Mouse (Mus musculus) heart, adult 2 months (tissue): Measurements from ENCODE around the gene Nudt3. TPM values are rescaled to one million over a fixed set of nuclear protein-coding genes. Genes with fewer than 3 reads are reported as not detected.

Experiments
- DNase-seq, 2 experiments: peaks; one replicate each; pipeline ENCODE4 v3.0.0; 2021
- H3K27ac ChIP-seq: fragments of 200-600 bp; 2 replicates; pipeline ENCODE4 v1.8.1; 2022
- H3K27me3 ChIP-seq: fragments of 200-500 bp; 2 replicates; pipeline ENCODE4 v1.6.1; 2012; ENCODE audit warnings: mild to moderate bottlenecking, low read length, inconsistent platforms, mixed read lengths; ENCODE audit not compliant: control insufficient read depth, insufficient read depth
- H3K36me3 ChIP-seq: fragments of 200-500 bp; 2 replicates; pipeline ENCODE4 v1.6.1; 2012; ENCODE audit warnings: low read length, inconsistent platforms; ENCODE audit not compliant: control insufficient read depth, insufficient read depth
- H3K4me1 ChIP-seq: fragments of 200-500 bp; 2 replicates; pipeline ENCODE4 v1.6.1; 2011; ENCODE audit warnings: low read length; ENCODE audit not compliant: control insufficient read depth, insufficient read depth
- H3K4me3 ChIP-seq: fragments of 200-600 bp; 2 replicates; pipeline ENCODE4 v1.8.1; 2022
- H3K79me2 ChIP-seq: fragments of 200-500 bp; replicated peaks from 2 replicates; pipeline ENCODE4 v1.6.1; 2012; ENCODE audit warnings: mild to moderate bottlenecking, inconsistent platforms, low read length, moderate library complexity, mixed read lengths; ENCODE audit not compliant: control insufficient read depth, insufficient read depth
- H3K9ac ChIP-seq: fragments of 200-500 bp; 2 replicates; pipeline ENCODE4 v1.6.1; 2012; ENCODE audit warnings: low read depth, mild to moderate bottlenecking, control low read depth, inconsistent platforms, low read length, mixed read lengths
- CTCF ChIP-seq: fragments of 200-600 bp; IDR thresholded peaks from 2 replicates; pipeline ENCODE4 v1.8.1; 2022; ENCODE audit warnings: antibody characterized with exemption, mild to moderate bottlenecking, moderate library complexity
- EP300 ChIP-seq: fragments of 200-500 bp; IDR thresholded peaks from 2 replicates; pipeline ENCODE4 v1.6.1; 2011; ENCODE audit warnings: low read depth, low read length, control low read depth; ENCODE audit not compliant: insufficient read depth
- POLR2A ChIP-seq: fragments of 200-500 bp; IDR thresholded peaks from 2 replicates; pipeline ENCODE4 v1.6.1; 2011; ENCODE audit warnings: mild to moderate bottlenecking, low read depth, low read length, control low read depth; ENCODE audit not compliant: insufficient read depth
- WGBS: fragments of 180-500 bp; shearing (Covaris S2); methylation state at CpG from one replicate; pipeline ENCODE4 v1.1.7; 2018; 5-methylcytosine and 5-hydroxymethylcytosine counted together
- intact Hi-C: fragments of 180-260 bp; cut with DNase I; formaldehyde crosslinking; loops from one replicate; pipeline ENCODE4 v1.15.1; 2025
- long read RNA-seq: library from polyadenylated mRNA; stranded (forward); transcript quantifications from one replicate; pipeline ENCODE4 v2.0.0, GENCODE M21; 2021
- polyA plus RNA-seq: library from polyadenylated mRNA; depleted of rRNA; stranded (reverse); fragments of >200 nt; gene quantifications from 2 replicates; pipeline ENCODE4 v1.2.3, GENCODE M21; 2012; rRNA removed
- total RNA-seq, 2 experiments: library from RNA; stranded (reverse); gene quantifications; 2 replicates each; pipeline ENCODE4 v1.2.3; 2021

The Nudt3 gene
- 100 to 1,000 TPM; 330 to 346 TPM for total RNA-seq
- 143 and 189 TPM in 2 replicates for polyA plus RNA-seq
- long read RNA-seq, transcript Nudt3-201 (5 exons, 2,223 nt), result major isoform, 27 of 137 reads
- long read RNA-seq, partial matches to known transcripts, result 4 of 137 reads
- long read RNA-seq, other reads (novel, unspliced or antisense), result 102 of 137 reads

- Histone ChIP-seq H3K4me3 (peak within 1 kb of the TSS; percentile 88), H3K27ac (peak within 1 kb of the TSS; percentile 93), H3K79me2 (peaks cover 5% of the 10 kb centered on the region), H3K27me3 (no peaks in the 10 kb centered on the region), H3K4me1 (peaks cover 10% of the 10 kb centered on the region), H3K9ac (peak within 1 kb of the TSS; percentile 97), H3K36me3 (no peaks in the 10 kb centered on the region)
- peak; percentile 30 for TF ChIP-seq CTCF
- TF ChIP-seq EP300, result no peak
- peak; percentile 69 for TF ChIP-seq POLR2A
- peak; percentile 94 to 95 for DNase-seq
- 7% methylated on average over 90 of the region's 91 CpGs for WGBS
- intact Hi-C loops, result loop anchor here (2.0 to 5.0 kb wide), 2 partner anchors 36 to 59 kb away; partner anchors contain the start of gene AI413582
Observed at GRCm38 (mm10) chr17:27623360-27624326, at the start of gene Nudt3. Gene Nudt3 (minus strand): TSS chr17:27623495.

GRCm38 (mm10) chr17:27671720-27672119 lies 48.4 kb upstream of the Nudt3 start:
- Histone ChIP-seq H3K9ac (no peak overlapping the region), H3K4me1 (no peaks in the 10 kb centered on the region), H3K27me3 (no peaks in the 10 kb centered on the region), H3K4me3 (no peak overlapping the region), H3K36me3 (no peaks in the 10 kb centered on the region), H3K27ac (no peak overlapping the region), H3K79me2 (no peaks in the 10 kb centered on the region)
- intact Hi-C loops, result no loop called here
- TF ChIP-seq CTCF (0 out of 2 replicates have a peak, but pooled peaks have one; percentile 4), POLR2A (no peak), EP300 (no peak)
- WGBS, result 74% methylated on average over 6 of the region's 6 CpGs
- DNase-seq, result no peak

DNA sequence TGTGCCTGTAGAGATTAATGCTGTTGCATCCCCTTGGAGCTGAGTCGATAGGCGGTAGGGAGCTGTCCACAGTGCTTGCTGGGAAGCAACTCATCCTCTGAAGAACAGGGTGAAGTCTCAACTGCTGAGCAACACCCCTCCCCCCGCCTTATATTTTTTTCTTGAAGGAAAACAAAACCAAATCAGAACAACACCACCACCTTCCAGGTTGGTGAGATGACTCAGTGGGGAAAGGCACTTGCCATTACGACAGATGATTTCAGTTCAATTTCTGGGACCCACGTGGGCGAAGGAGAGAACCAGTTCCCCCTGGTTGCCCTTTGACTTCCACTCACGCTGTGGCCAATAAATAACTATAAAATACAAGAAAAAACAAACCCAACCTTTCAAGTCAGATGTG lies 35.5 kb upstream of the Nudt3 start:
- Histone ChIP-seq H3K27ac (no peak overlapping the region), H3K79me2 (no peaks in the 10 kb centered on the region), H3K4me1 (no peaks in the 10 kb centered on the region), H3K9ac (no peak overlapping the region), H3K36me3 (no peaks in the 10 kb centered on the region), H3K27me3 (peaks cover 11% of the 10 kb centered on the region), H3K4me3 (no peak overlapping the region)
- intact Hi-C loops, result loop anchor here (10.0 kb wide), 1 partner anchor 226 kb away; no protein-coding TSS in a partner anchor
- no peak for DNase-seq
- TF ChIP-seq POLR2A (no peak), CTCF (no peak), EP300 (no peak)
- 71% methylated on average over 7 of the region's 7 CpGs for WGBS

DNA sequence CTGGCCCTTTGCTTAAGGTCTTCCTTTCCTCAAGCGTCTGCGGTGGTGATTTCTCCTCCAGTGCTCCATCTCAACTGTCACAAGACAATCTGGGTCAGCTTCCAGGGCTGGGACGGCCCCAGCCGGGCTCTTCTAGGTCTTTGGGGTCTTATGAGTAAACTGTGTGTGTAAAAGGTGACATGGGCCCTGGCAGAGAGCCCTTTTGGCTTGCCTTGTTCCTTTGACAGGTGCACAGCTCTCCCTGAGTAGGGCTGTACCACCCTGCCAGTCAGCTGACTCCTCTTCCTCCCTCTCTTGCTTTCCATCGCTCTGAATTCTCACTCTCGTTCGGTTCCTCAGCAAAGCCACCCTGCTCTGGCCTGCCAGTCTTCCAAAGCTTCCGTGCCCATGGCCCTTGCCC lies 33.8 kb upstream of the Nudt3 start:
- Histone ChIP-seq H3K36me3 (no peaks in the 10 kb centered on the region), H3K27ac (no peak overlapping the region), H3K4me1 (no peaks in the 10 kb centered on the region), H3K27me3 (peaks cover 11% of the 10 kb centered on the region), H3K79me2 (no peaks in the 10 kb centered on the region), H3K9ac (no peak overlapping the region), H3K4me3 (no peak overlapping the region)
- no peak for TF ChIP-seq POLR2A
- TF ChIP-seq CTCF, result no peak
- TF ChIP-seq EP300, result no peak
- DNase-seq, result no peak
- WGBS, result 65% methylated on average over 8 of the region's 8 CpGs
- intact Hi-C loops, result loop anchor here (10.0 kb wide), 1 partner anchor 228 kb away; no protein-coding TSS in a partner anchor

GRCm38 (mm10) chr17:27656414-27656813 lies 33.1 kb upstream of the Nudt3 start:
- Histone ChIP-seq H3K9ac (no peak overlapping the region), H3K27me3 (peaks cover 11% of the 10 kb centered on the region), H3K79me2 (no peaks in the 10 kb centered on the region), H3K27ac (no peak overlapping the region), H3K36me3 (no peaks in the 10 kb centered on the region), H3K4me3 (no peak overlapping the region), H3K4me1 (no peaks in the 10 kb centered on the region)
- TF ChIP-seq POLR2A (no peak), EP300 (no peak), CTCF (no peak)
- 26% methylated on average over 5 of the region's 5 CpGs for WGBS
- intact Hi-C loops, result loop anchor here (10.0 kb wide), 1 partner anchor 228 kb away; no protein-coding TSS in a partner anchor
- DNase-seq, result no peak

- Histone ChIP-seq H3K79me2 (no peaks in the 10 kb centered on the region), H3K4me3 (no peak overlapping the region), H3K4me1 (no peaks in the 10 kb centered on the region), H3K27ac (no peak overlapping the region), H3K27me3 (peaks cover 11% of the 10 kb centered on the region), H3K36me3 (no peaks in the 10 kb centered on the region), H3K9ac (no peak overlapping the region)
- intact Hi-C loops, result loop anchor here (10.0 kb wide), 1 partner anchor 229 kb away; no protein-coding TSS in a partner anchor
- 8% methylated on average over 14 of the region's 14 CpGs for WGBS
- TF ChIP-seq POLR2A (no peak), CTCF (no peak), EP300 (no peak)
- no peak for DNase-seq
Observed at GRCm38 (mm10) chr17:27656011-27656399, 32.7 kb upstream of the Nudt3 start.
